Mouse (Mus musculus): ENCODE measurements around the gene B4galt7.

- TF ChIP-seq CTCF (conservative IDR thresholded peaks at IDR 0.05; ENCODE audit: insufficient read depth, insufficient read length, low read depth, low read length), result no peak
- TF ChIP-seq POLR2A (IDR thresholded peaks at IDR 0.05; ENCODE audit: low read depth, low read length), result no peak
Measured at GRCm38 (mm10) chr13:55611996-55612395, 12.3 kb downstream of the B4galt7 start.

All from kidney, adult 2 months (tissue).